Mouse (Mus musculus) thymus, postnatal 14 days (tissue): ENCODE results near the gene Shroom3.

Experiments used
- DNase-seq: peaks from one replicate; pipeline ENCODE4 v3.0.0; 2021

Gene Shroom3

GRCm38 (mm10) chr5:92984692-92985091 lies 301.5 kb downstream of the Shroom3 start:
- no peak for DNase-seq

- no peak for DNase-seq
These were observed 302.2 kb downstream of the Shroom3 start for GRCm38 (mm10) chr5:92985391-92985790.

- no peak for DNase-seq
These were observed 303.7 kb downstream of the Shroom3 start for GRCm38 (mm10) chr5:92986651-92987610.

DNA sequence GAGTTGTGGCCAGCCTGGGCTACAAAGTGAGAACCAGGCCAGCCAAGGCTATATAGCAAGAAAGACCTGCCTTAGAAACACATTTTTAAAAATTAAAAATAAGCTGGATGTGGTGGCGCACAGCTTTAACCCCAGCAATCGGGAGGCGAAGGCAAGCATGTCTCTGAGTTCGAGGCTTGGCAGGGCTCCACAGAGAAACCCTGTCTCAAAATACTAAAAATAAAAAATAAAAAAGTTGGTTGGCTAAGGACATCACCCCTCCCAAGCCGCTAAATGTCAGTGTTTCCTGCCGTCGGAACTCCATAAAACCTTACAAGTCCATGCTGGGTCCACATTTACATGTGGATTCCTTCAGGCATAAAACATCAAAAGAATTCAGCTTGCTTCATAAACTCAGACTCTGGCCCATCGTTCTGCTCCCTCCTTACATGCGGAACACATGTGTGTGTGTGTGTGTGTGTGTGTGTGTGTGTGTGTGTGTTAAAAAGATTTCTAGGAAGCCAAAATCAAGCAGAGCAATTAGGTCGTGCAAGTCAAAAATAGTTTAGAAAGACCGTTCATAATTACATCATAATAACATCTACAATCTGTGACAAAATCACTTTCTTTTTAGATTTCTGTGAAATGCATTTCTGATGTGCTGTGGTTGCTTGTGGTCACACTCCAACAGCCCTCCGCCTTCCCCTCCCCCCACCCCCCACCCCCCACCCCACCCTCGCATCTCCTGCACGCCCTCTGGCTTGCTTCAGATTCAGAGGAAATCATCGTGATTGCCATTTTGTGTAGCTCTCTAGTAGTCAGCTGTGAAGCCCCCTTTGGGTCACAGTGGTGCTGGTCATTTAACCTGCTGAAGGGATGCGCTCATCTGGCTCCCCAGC lies 304.9 kb downstream of the Shroom3 start:
- no peak for DNase-seq

DNA sequence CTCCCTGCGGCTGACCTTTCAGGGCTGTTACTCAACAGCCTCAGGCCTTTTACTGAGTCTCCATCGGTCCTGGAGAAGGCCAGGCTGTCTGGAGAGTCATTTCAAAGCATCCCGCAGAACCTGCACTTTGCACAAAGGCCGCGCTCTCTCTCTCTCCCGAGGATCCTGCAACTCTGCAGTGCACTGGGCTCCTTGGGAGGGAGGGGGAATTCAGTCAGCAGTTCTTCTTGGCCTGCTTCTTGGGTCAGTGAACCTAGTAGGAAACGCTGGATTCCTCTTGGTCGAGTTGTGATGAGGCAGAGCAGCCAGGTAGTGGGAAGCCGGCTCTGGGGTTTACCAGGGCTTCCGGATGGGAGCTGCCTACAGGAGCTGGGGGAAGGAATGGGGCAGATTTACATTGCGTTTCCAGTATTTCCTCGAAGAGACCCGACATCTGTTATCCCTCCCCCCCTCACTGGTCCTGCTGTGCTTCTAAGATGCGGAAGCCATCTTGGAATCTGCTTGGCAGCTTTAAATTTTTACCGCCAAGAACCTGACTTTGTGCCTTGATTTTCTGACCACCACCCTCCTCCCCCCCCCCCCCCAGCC lies 305.6 kb downstream of the Shroom3 start:
- DNase-seq: no peak

GRCm38 (mm10) chr5:92992106-92992505 lies 308.9 kb downstream of the Shroom3 start:
- DNase-seq: no peak

DNA sequence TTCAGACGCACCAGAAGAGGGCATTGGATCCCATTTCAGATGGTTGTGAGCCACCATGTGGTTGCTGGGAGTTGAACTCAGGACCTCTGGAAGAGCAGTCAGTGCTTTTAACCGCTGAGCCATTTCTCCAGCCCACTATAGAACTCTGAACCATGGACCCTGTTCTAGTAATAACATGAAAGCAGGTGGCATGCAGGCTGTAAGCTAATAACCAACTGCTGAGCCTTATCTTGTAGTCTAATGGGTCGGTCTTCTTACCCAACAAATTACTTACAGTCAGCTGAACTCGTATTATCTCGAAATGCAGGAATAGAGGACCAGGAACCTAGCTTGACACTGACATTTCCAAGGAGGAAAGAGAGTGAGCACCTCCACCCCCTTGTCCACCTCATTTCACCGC lies 311.1 kb downstream of the Shroom3 start:
- no peak for DNase-seq

- DNase-seq: no peak
These were observed 311.6 kb downstream of the Shroom3 start for GRCm38 (mm10) chr5:92994861-92995260.

DNA sequence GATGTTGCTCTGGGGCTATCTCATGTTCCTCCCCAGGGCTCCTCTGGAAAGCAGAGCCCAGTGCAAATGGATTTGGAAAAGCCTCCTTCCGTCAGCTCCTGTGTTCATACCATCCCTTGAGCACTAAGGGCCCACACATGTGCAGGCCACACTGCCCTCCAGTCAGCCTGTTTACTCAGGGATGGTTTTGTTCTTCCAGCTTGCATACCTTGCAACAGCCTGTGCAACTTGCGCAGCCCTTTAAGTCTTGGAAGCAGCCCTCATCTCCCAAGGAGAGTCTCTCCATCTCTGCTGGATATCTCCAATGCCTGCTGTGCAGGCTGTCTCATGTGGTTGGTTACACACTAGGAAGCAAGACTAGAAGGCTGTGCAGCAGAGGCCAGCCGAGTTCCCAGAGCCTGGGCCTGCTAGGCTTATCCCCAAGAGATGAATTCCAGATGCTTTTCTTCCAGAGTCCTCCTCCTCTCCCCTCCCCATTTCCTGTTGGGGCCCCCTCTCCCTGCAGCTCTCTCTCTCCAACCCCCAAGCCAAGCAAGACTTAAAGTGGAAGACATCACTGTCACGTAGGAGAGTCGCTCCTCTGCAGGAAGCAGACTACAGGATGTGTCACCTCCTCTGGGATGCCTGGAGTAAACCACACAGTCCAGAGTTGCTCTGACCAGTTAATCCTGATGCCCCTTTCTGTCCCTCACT lies 314.3 kb downstream of the Shroom3 start:
- DNase-seq: no peak

DNA sequence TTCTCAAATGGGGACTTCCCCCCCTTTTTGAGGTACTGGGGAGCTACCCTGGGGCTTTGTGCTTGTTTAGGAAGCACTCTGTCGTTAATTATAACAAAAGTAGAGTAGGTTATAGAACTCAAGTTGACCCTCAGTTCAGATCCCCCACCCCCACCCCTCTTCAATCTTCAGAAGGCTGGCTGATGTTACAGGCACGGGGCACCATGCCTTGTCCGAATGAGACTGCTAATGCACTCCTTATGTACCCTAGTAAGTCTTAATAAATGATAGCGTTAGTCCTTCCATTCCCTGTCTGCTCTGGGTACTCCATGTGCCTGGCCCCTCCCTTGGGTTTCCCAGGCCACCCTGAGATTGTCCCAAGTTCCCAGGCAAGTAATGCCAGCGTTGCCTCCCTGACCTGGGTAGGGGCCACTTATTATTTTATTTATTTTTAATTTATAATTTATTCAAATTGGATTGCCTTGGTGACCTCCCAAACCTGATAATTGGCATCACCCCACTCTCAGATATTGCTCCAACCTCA lies 315.3 kb downstream of the Shroom3 start:
- DNase-seq: no peak

DNA sequence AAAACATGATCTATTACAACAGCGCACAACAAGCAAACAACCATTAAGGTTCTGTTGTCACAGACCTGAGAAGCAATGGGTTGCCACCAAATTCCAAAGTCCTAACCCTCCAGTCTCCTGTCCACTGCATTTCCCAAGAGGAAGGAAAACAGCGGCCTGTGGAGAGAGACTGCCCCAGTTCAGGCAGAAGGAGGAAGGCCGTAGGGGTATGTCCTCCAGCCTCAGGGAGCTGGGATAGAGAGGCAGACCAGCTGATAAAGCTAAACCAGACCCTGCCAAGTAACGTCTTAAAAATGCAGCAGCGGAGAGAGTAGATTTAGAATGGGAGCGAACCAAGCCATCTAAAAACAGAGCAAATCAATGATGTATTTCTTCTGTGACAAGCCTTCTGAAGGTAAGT lies 316.8 kb downstream of the Shroom3 start:
- DNase-seq: no peak

DNA sequence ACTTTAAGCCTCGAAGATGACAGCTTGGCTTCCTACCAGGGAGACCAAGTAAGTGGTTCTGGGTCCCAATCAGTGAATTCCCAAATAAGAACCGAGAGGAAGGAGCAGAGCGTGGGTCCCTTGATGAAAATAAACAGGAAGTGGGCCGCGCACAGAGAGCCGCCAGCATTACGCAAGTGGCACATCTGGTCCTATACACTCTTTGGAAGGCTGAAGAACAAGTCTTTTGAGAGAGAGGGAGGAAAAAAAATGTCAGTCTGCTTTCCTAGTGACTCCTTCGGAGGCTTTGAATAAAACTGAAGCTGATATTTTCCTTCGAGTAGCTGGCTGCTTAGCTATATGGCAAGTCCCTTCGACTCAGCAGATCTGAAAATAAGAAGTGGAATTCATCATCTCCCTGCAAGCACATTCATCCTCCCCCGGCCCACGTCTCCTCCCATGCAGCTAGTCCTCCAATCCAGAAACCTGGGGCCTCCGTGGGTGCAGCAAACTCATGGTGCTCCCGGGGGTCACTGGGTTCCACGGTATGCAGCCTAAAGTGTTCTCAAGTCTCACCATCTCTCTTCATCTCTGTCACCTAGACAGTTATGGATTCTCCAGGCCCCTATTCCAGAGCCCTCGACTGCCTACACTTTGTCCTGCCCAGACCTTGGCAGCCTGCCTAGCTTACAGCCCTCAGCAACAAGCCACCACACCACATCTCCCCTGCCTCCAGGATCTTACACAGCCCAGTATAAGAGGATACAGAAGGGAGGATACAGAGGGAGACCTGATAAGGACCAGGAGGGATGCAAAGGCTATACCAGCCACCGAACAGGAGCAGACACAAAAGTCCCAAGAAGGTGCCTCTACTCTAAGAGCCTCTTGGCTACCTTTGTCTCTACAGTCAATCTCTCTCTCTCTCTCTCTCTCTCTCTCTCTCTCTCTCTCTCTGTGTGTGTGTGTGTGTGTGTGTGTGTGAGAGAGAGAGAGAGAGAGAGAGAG lies 317.8 kb downstream of the Shroom3 start:
- DNase-seq: peak; percentile 6

- no peak for DNase-seq
These were observed 319.4 kb downstream of the Shroom3 start for GRCm38 (mm10) chr5:93002615-93003014.

DNA sequence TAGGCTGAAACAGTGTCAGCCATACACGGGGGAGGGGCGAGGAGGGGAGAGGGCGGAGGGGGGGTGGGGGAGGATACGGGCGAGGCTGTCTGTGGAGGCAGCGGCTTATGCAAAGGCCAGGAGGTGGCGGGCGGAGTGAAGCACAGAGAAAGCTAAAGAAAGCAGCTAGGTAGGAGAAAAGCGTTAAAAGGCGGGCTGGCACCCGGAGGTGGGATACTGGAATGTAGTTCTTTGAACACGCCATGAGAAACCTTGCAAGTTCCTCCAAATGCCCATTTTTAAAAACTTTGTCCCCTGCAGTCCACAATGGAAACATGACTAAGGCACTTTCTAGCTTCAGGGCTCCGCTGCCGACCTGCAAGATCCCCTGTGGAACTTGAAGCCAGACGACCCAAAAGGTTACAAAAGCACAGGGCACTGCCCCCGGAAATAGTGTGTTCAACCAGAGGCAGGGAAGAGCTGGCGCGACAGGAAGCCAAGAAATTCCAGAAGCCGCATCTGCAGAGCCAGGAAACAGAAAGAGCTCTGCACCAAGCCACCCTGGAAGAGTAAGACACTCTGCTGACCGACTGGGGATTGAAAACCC lies 322.1 kb downstream of the Shroom3 start:
- peak; percentile 65 for DNase-seq

GRCm38 (mm10) chr5:93005815-93006341 lies 322.6 kb downstream of the Shroom3 start:
- peak; percentile 7 for DNase-seq

DNA sequence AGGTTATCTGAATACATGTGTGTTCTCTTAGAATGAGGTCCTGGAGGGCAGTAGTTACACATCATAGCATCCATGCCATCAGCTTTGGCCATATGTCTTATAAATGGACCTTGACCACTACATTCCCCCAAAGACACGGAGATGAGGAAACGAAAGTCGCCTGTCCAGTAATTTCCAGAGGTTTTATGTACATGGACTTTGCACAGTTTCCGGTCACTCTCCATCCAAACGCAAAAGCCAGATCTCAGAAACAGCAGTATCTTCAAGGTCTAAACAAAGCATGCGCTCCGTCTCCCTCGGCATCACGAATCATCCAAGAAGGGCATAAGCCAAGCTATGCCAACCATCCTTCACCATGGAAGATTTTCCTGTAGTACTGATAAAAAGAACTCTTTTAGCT lies 325.0 kb downstream of the Shroom3 start:
- DNase-seq: no peak
